ENCODE assay signal across 24 mouse cellular contexts in the genomic region with DNA sequence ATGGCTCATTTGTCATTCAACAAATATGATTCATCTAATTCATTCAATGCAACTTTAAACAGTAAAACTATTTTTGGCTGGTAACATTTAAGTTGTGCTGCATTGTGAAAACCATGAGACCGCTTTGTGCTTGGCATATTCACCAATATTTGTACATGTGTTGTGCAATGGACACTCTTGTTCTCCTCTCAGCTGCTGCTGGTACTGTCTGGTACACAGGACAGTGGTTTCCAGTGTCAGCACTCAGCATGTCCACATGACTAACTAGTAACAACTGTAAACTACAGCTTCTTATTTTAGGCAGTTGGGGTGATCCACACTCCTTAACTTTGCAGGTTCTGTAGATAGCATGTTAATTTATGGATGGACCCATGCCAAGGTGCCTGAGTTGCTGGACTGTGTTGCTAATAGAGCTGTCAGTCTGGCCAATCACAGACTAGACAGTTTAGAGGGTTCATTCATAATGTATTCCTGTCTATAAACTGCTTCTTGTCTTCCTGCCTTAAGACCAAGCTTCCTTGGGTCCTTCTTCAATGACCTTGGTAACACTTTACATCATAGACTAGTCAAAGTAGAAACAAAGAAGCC.
A peak's percentile ranks its signal among the peaks of the same experiment; 100 is the strongest.
DNase-seq lines count a peak whose midpoint lies in the region; ATAC-seq and TF ChIP-seq lines count a peak whose summit lies in the region.
"Had no signal": no experiment of that assay in that cellular context is flagged by ENCODE, and none has a peak within 500 bp of the region (broad histone marks: within the 10 kb centered on the region; RNA-seq: fewer than 3 reads in every experiment).

No protein-coding gene starts in this region.

- no peak overlapping the region for H3K9ac ChIP-seq in forebrain, embryonic 13.5 days
- H3K9ac ChIP-seq in forebrain, postnatal 0 days, result no peak overlapping the region
- no peak overlapping the region for H3K9ac ChIP-seq in heart, embryonic 11.5 days (ENCODE audit: low read depth, low read length)
- H3K9ac ChIP-seq in midbrain, embryonic 15.5 days, result no peak overlapping the region
- H3K9ac ChIP-seq in midbrain, embryonic 16.5 days (ENCODE audit: low read depth, low read length), result no peak overlapping the region
- no peak overlapping the region for H3K9ac ChIP-seq in kidney, embryonic 15.5 days
- H3K9ac ChIP-seq: heart, embryonic 13.5 days; liver, embryonic 14.5 days had no signal

- TF ChIP-seq CTCF in forebrain, postnatal 0 days (IDR thresholded peaks at IDR 0.05; ENCODE audit: low read depth), result no peak

- no peak for DNase-seq in forebrain, postnatal 0 days
- DNase-seq in heart, embryonic 10.5 days (ENCODE audit: low spot score), result peak; percentile 24
- DNase-seq: cerebellum, adult 11-12 months; gastrocnemius, adult 2 months; gastrocnemius, postnatal 36 days; heart, adult 18-20 months; heart, postnatal 10 days; kidney, adult 8-10 months; kidney, postnatal 10 days; layer of hippocampus, postnatal 36 days; lung, adult 2 months; lung, postnatal 10 days; thymus, postnatal 4 days had no signal

- H3K4me3 ChIP-seq in forebrain, embryonic 13.5 days, result no peak overlapping the region
- no peak overlapping the region for H3K4me3 ChIP-seq in forebrain, postnatal 0 days (ENCODE audit: low read depth, low read length)
- no peak overlapping the region for H3K4me3 ChIP-seq in heart, embryonic 10.5 days
- no peak overlapping the region for H3K4me3 ChIP-seq in heart, embryonic 11.5 days (ENCODE audit: low read depth, low read length)
- no peak overlapping the region for H3K4me3 ChIP-seq in midbrain, embryonic 15.5 days
- no peak overlapping the region for H3K4me3 ChIP-seq in midbrain, embryonic 16.5 days (ENCODE audit: low read depth, low read length)
- H3K4me3 ChIP-seq in kidney, embryonic 15.5 days (replicated peaks), result no peak overlapping the region
- H3K4me3 ChIP-seq: erythroblast, embryonic 14.5 days; gastrocnemius, adult 2 months; heart, embryonic 13.5 days had no signal

- 90% methylated on average over 1 of the region's 1 CpGs for WGBS in forebrain, embryonic 13.5 days
- 74% methylated on average over 1 of the region's 1 CpGs for whole genome bisulfite sequencing in forebrain, postnatal 0 days
- 83% methylated on average over 1 of the region's 1 CpGs for WGBS in heart, embryonic 10.5 days
- 91% methylated on average over 1 of the region's 1 CpGs for WGBS in heart, embryonic 11.5 days (ENCODE audit: insufficient replicate concordance)
- 98% methylated on average over 1 of the region's 1 CpGs for WGBS in midbrain, embryonic 15.5 days
- 91% methylated on average over 1 of the region's 1 CpGs for WGBS in midbrain, embryonic 16.5 days
- 98% methylated on average over 1 of the region's 1 CpGs for WGBS in kidney, embryonic 15.5 days

- no peaks in the 10 kb centered on the region for H3K9me3 ChIP-seq in forebrain, embryonic 13.5 days (replicated peaks)
- H3K9me3 ChIP-seq in forebrain, postnatal 0 days (ENCODE audit: low read length), result no peaks in the 10 kb centered on the region
- H3K9me3 ChIP-seq in heart, embryonic 10.5 days, result no peaks in the 10 kb centered on the region
- no peaks in the 10 kb centered on the region for H3K9me3 ChIP-seq in heart, embryonic 11.5 days (replicated peaks; ENCODE audit: control insufficient read depth, low read length)
- no peaks in the 10 kb centered on the region for H3K9me3 ChIP-seq in midbrain, embryonic 15.5 days
- no peaks in the 10 kb centered on the region for H3K9me3 ChIP-seq in midbrain, embryonic 16.5 days (replicated peaks; ENCODE audit: control insufficient read depth, low read length, poor library complexity, severe bottlenecking)
- no peaks in the 10 kb centered on the region for H3K9me3 ChIP-seq in kidney, embryonic 15.5 days (replicated peaks)
- H3K9me3 ChIP-seq: heart, embryonic 13.5 days had no signal

- peak; percentile 74 for ATAC-seq in forebrain, embryonic 13.5 days
- no peak for ATAC-seq in forebrain, postnatal 0 days
- ATAC-seq in heart, embryonic 11.5 days (replicated peaks; ENCODE audit: insufficient number of reproducible peaks, low FRiP score, low TSS enrichment), result no peak
- peak; percentile 20; the same call in 1 of the 2 replicates for ATAC-seq in midbrain, embryonic 15.5 days (replicated peaks)
- ATAC-seq in midbrain, embryonic 16.5 days, result no peak
- no peak for ATAC-seq in kidney, embryonic 15.5 days (replicated peaks; ENCODE audit: low FRiP score)
- ATAC-seq: CD4-positive, CD25-positive, alpha-beta regulatory T cell, adult 4 months; intestine, embryonic 16.5 days had no signal

- peaks cover 18% of the 10 kb centered on the region for H3K4me1 ChIP-seq in forebrain, embryonic 13.5 days
- 0 out of 2 replicates have a peak, but pooled peaks cover 5% of the 10 kb centered on the region for H3K4me1 ChIP-seq in forebrain, postnatal 0 days (ENCODE audit: insufficient read depth)
- no peaks in the 10 kb centered on the region for H3K4me1 ChIP-seq in heart, embryonic 10.5 days
- no peaks in the 10 kb centered on the region for H3K4me1 ChIP-seq in heart, embryonic 11.5 days (ENCODE audit: control insufficient read depth, insufficient read depth, low read length)
- H3K4me1 ChIP-seq in midbrain, embryonic 15.5 days, result 0 out of 2 replicates have a peak, but pooled peaks cover 4% of the 10 kb centered on the region
- H3K4me1 ChIP-seq in midbrain, embryonic 16.5 days (ENCODE audit: control insufficient read depth, insufficient read depth, low read length), result 0 out of 2 replicates have a peak, but pooled peaks cover 7% of the 10 kb centered on the region
- no peaks in the 10 kb centered on the region for H3K4me1 ChIP-seq in kidney, embryonic 15.5 days

- H3K4me2 ChIP-seq in forebrain, embryonic 13.5 days, result no peak overlapping the region
- H3K4me2 ChIP-seq in forebrain, postnatal 0 days (ENCODE audit: low read depth), result no peak overlapping the region
- H3K4me2 ChIP-seq in heart, embryonic 11.5 days, result no peak overlapping the region
- no peak overlapping the region for H3K4me2 ChIP-seq in midbrain, embryonic 15.5 days
- no peak overlapping the region for H3K4me2 ChIP-seq in midbrain, embryonic 16.5 days (ENCODE audit: low read length)
- H3K4me2 ChIP-seq in kidney, embryonic 15.5 days, result no peak overlapping the region
- H3K4me2 ChIP-seq: heart, embryonic 13.5 days had no signal

- no peak overlapping the region for H3K27ac ChIP-seq in forebrain, embryonic 13.5 days
- no peak overlapping the region for H3K27ac ChIP-seq in forebrain, postnatal 0 days (ENCODE audit: low read depth, low read length)
- no peak overlapping the region for H3K27ac ChIP-seq in heart, embryonic 10.5 days
- H3K27ac ChIP-seq in heart, embryonic 11.5 days (ENCODE audit: low read depth, low read length), result no peak overlapping the region
- no peak overlapping the region for H3K27ac ChIP-seq in midbrain, embryonic 15.5 days
- H3K27ac ChIP-seq in midbrain, embryonic 16.5 days (ENCODE audit: low read length), result no peak overlapping the region
- no peak overlapping the region for H3K27ac ChIP-seq in kidney, embryonic 15.5 days
- H3K27ac ChIP-seq: gastrocnemius, adult 2 months; heart, embryonic 13.5 days; liver, embryonic 14.5 days; macrophage had no signal

- H3K36me3 ChIP-seq in forebrain, embryonic 13.5 days (ENCODE audit: poor library complexity, severe bottlenecking), result no peaks in the 10 kb centered on the region
- no peaks in the 10 kb centered on the region for H3K36me3 ChIP-seq in forebrain, postnatal 0 days (ENCODE audit: insufficient read depth)
- H3K36me3 ChIP-seq in heart, embryonic 10.5 days, result no peaks in the 10 kb centered on the region
- no peaks in the 10 kb centered on the region for H3K36me3 ChIP-seq in heart, embryonic 11.5 days (ENCODE audit: control insufficient read depth, insufficient read depth, low read length)
- no peaks in the 10 kb centered on the region for H3K36me3 ChIP-seq in midbrain, embryonic 15.5 days (replicated peaks)
- peaks cover 7% of the 10 kb centered on the region for H3K36me3 ChIP-seq in midbrain, embryonic 16.5 days (ENCODE audit: control insufficient read depth, insufficient read depth, low read length)
- H3K36me3 ChIP-seq in kidney, embryonic 15.5 days, result no peaks in the 10 kb centered on the region
- H3K36me3 ChIP-seq: heart, embryonic 13.5 days had no signal

- no peaks in the 10 kb centered on the region for H3K27me3 ChIP-seq in forebrain, embryonic 13.5 days
- no peaks in the 10 kb centered on the region for H3K27me3 ChIP-seq in forebrain, postnatal 0 days (ENCODE audit: insufficient read depth, low read length)
- H3K27me3 ChIP-seq in heart, embryonic 10.5 days (ENCODE audit: insufficient read depth, poor library complexity, severe bottlenecking), result no peaks in the 10 kb centered on the region
- no peaks in the 10 kb centered on the region for H3K27me3 ChIP-seq in heart, embryonic 11.5 days (ENCODE audit: control insufficient read depth, insufficient read depth, low read length)
- no peaks in the 10 kb centered on the region for H3K27me3 ChIP-seq in midbrain, embryonic 15.5 days (replicated peaks)
- no peaks in the 10 kb centered on the region for H3K27me3 ChIP-seq in midbrain, embryonic 16.5 days (ENCODE audit: control insufficient read depth, insufficient read depth, low read depth, low read length)
- H3K27me3 ChIP-seq in kidney, embryonic 15.5 days, result no peaks in the 10 kb centered on the region
- H3K27me3 ChIP-seq: heart, embryonic 13.5 days had no signal

Comparison
In these comparisons a context has a peak if more than half of its experiments do, and no peak if none do; other contexts are left out.
1. ATAC-seq: peak in forebrain, embryonic 13.5 days (single experiment) and midbrain, embryonic 15.5 days (single experiment); none in forebrain, postnatal 0 days (single experiment), heart, embryonic 11.5 days (single experiment), midbrain, embryonic 16.5 days (single experiment) and kidney, embryonic 15.5 days (single experiment).